In the genomic region with DNA sequence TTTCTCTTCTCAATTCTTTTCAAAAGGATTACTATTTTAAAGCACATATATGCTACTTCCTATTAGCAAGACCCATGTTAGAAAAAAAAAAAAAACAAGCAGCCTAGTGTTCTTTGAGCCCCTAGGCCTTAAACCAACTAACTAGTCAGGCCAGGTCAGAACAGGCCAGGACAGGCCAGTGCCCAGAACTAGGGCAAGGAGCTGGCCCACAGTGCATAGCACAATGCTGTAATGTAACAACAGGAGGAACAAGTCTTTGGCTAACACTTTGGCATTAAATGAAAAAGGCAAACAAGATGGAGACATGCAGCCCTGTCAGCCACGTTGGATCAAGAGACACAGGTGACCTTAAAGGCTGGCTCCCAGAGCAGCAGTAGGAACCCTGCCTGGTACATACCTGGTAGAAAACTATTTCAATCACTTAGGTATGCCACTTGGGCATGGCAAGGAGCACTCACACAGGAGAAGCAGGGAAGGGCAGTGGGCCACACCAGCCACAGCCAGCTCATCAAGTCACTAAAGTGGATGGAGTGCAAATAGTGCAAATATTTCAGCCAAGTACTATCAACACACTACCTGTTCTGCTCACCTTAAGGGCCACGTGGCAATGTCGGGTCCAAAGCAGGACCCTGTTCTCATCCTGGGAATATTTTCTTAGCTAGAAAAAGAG, we compare ENCODE assay signal across 21 mouse cellular contexts. TPM values are rescaled to one million over a fixed set of nuclear protein-coding genes. Genes with fewer than 3 reads are reported as not detected.
DNase-seq lines count a peak whose midpoint lies in the region; ATAC-seq and TF ChIP-seq lines count a peak whose summit lies in the region.
"Had no signal": no experiment of that assay in that cellular context is flagged by ENCODE, and none has a peak within 500 bp of the region (broad histone marks: within the 10 kb centered on the region; RNA-seq: fewer than 3 reads in every experiment).

No protein-coding gene starts in this region.

- peak; percentile 97 for ATAC-seq in lung, postnatal 0 days
- ATAC-seq in kidney, embryonic 16.5 days (ENCODE audit: low FRiP score, low TSS enrichment): no peak
- ATAC-seq: CD4-positive, CD25-positive, alpha-beta regulatory T cell, adult 4 months; forebrain, embryonic 13.5 days; forebrain, postnatal 0 days had no signal

- no peak for TF ChIP-seq CTCF in lung, adult 2 months (IDR thresholded peaks at IDR 0.05; ENCODE audit: insufficient read depth, low read length)
- TF ChIP-seq CTCF in lung, postnatal 0 days (IDR thresholded peaks at IDR 0.05): no peak
- no peak for TF ChIP-seq CTCF in thymus, adult 2 months (IDR thresholded peaks at IDR 0.05; ENCODE audit: borderline replicate concordance, control insufficient read depth, extremely low read depth, insufficient read depth, low read length, poor library complexity)

- no peak overlapping the region for H3K4me3 ChIP-seq in lung, adult 2 months (replicated peaks; ENCODE audit: extremely low read depth, low read depth, low read length)
- no peak overlapping the region for H3K4me3 ChIP-seq in lung, postnatal 0 days (ENCODE audit: low read depth, low read length)
- no peak overlapping the region for H3K4me3 ChIP-seq in kidney, embryonic 16.5 days (ENCODE audit: low read length)
- H3K4me3 ChIP-seq in thymus, adult 2 months (ENCODE audit: control insufficient read depth, insufficient read depth, low read length): no peak overlapping the region
- H3K4me3 ChIP-seq: embryonic facial prominence, embryonic 12.5 days; forebrain, embryonic 13.5 days; heart, embryonic 10.5 days; heart, embryonic 15.5 days; hindbrain, embryonic 10.5 days; hindbrain, embryonic 15.5 days had no signal

- peak overlapping the region; percentile 48 for H3K27ac ChIP-seq in lung, postnatal 0 days (ENCODE audit: low read length)
- H3K27ac ChIP-seq in kidney, embryonic 16.5 days (ENCODE audit: low read length): no peak overlapping the region
- no peak overlapping the region for H3K27ac ChIP-seq in thymus, adult 2 months (ENCODE audit: control insufficient read depth, insufficient read depth, low read length)
- H3K27ac ChIP-seq: embryonic facial prominence, embryonic 12.5 days; forebrain, embryonic 13.5 days; heart, embryonic 10.5 days; heart, embryonic 15.5 days; hindbrain, embryonic 10.5 days; hindbrain, embryonic 15.5 days had no signal

- H3K9ac ChIP-seq in lung, postnatal 0 days (replicated peaks; ENCODE audit: low read depth): no peak overlapping the region
- H3K9ac ChIP-seq in kidney, embryonic 16.5 days (replicated peaks; ENCODE audit: low read length): no peak overlapping the region
- H3K9ac ChIP-seq: embryonic facial prominence, embryonic 12.5 days; forebrain, embryonic 13.5 days; forebrain, postnatal 0 days; heart, embryonic 15.5 days; hindbrain, embryonic 15.5 days had no signal

- no peak for TF ChIP-seq POLR2A in lung, adult 2 months (IDR thresholded peaks at IDR 0.05; ENCODE audit: borderline replicate concordance, extremely low read depth, low read depth, low read length)
- TF ChIP-seq POLR2A in thymus, adult 2 months (IDR thresholded peaks at IDR 0.05; ENCODE audit: control insufficient read depth, extremely low read depth, insufficient read depth, low read length, poor library complexity): no peak

- no peaks in the 10 kb centered on the region for H3K36me3 ChIP-seq in lung, postnatal 0 days (ENCODE audit: insufficient read depth, low read length)
- H3K36me3 ChIP-seq in kidney, embryonic 16.5 days (ENCODE audit: insufficient read depth, low read length): no peaks in the 10 kb centered on the region
- no peaks in the 10 kb centered on the region for H3K36me3 ChIP-seq in thymus, adult 2 months (ENCODE audit: control insufficient read depth, insufficient read depth, low read length)
- H3K36me3 ChIP-seq: embryonic facial prominence, embryonic 12.5 days; G1E; heart, embryonic 10.5 days; heart, embryonic 15.5 days; hindbrain, embryonic 10.5 days; hindbrain, embryonic 15.5 days had no signal

- peak; percentile 75 for DNase-seq in adipocyte (ENCODE audit: low spot score)
- peak; percentile 31 for DNase-seq in lung, adult 2 months
- peak; percentile 82 for DNase-seq in lung, postnatal 0 days (ENCODE audit: low spot score)
- peak; percentile 65 for DNase-seq in lung, postnatal 36 days
- DNase-seq in testis, postnatal 14 days (ENCODE audit: low spot score): no peak
- DNase-seq in thymus, adult 2 months: no peak
- DNase-seq: B cell, adult 2 months; cerebellum, adult 11-12 months; cerebellum, adult 9-10 months; cerebellum, postnatal 25 days; forebrain, postnatal 0 days; gastrocnemius, postnatal 14 days had no signal

- H3K9me3 ChIP-seq in lung, postnatal 0 days (ENCODE audit: low read length): no peaks in the 10 kb centered on the region
- 0 out of 2 replicates have a peak, but pooled peaks cover 3% of the 10 kb centered on the region for H3K9me3 ChIP-seq in kidney, embryonic 16.5 days (ENCODE audit: low read length)
- H3K9me3 ChIP-seq: embryonic facial prominence, embryonic 12.5 days; forebrain, embryonic 13.5 days; G1E; heart, embryonic 10.5 days; heart, embryonic 15.5 days; hindbrain, embryonic 10.5 days; hindbrain, embryonic 15.5 days had no signal

- no peaks in the 10 kb centered on the region for H3K27me3 ChIP-seq in lung, postnatal 0 days (replicated peaks; ENCODE audit: insufficient read depth, low read length)
- H3K27me3 ChIP-seq in kidney, embryonic 16.5 days (ENCODE audit: insufficient read depth, low read length): no peaks in the 10 kb centered on the region
- H3K27me3 ChIP-seq in thymus, adult 2 months (ENCODE audit: control insufficient read depth, insufficient read depth, low read length): no peaks in the 10 kb centered on the region
- H3K27me3 ChIP-seq: embryonic facial prominence, embryonic 12.5 days; forebrain, embryonic 13.5 days; heart, embryonic 15.5 days; hindbrain, embryonic 15.5 days had no signal

- no peaks in the 10 kb centered on the region for H3K4me1 ChIP-seq in lung, adult 2 months (ENCODE audit: control insufficient read depth, insufficient read depth, low read length)
- H3K4me1 ChIP-seq in lung, postnatal 0 days (ENCODE audit: insufficient read depth, low read depth, low read length): no peaks in the 10 kb centered on the region
- no peaks in the 10 kb centered on the region for H3K4me1 ChIP-seq in kidney, embryonic 16.5 days (ENCODE audit: insufficient read depth, low read length)
- no peaks in the 10 kb centered on the region for H3K4me1 ChIP-seq in thymus, adult 2 months (replicated peaks; ENCODE audit: control insufficient read depth, insufficient read depth, low read length)
- H3K4me1 ChIP-seq: embryonic facial prominence, embryonic 12.5 days; forebrain, embryonic 13.5 days; heart, embryonic 10.5 days; heart, embryonic 15.5 days; hindbrain, embryonic 10.5 days; hindbrain, embryonic 15.5 days had no signal

- no peak overlapping the region for H3K4me2 ChIP-seq in lung, postnatal 0 days (replicated peaks; ENCODE audit: low read depth, low read length)
- H3K4me2 ChIP-seq in kidney, embryonic 16.5 days (replicated peaks; ENCODE audit: low read depth, low read length): no peak overlapping the region
- H3K4me2 ChIP-seq: embryonic facial prominence, embryonic 12.5 days; forebrain, embryonic 13.5 days; heart, embryonic 15.5 days; hindbrain, embryonic 15.5 days had no signal

- TF ChIP-seq EP300 in lung, postnatal 0 days (IDR thresholded peaks at IDR 0.05): peak; percentile 96

- 66% methylated on average over 3 of the region's 3 CpGs for WGBS in lung, adult 2 months
- WGBS in lung, postnatal 0 days: 48% methylated on average over 3 of the region's 3 CpGs
- WGBS in kidney, embryonic 16.5 days: 94% methylated on average over 3 of the region's 3 CpGs
- 98% methylated on average over 3 of the region's 3 CpGs for WGBS in thymus, adult 2 months

RNA-seq across cellular contexts. Expression of a gene that starts 6.9 kb away (rescaled TPM):
- 16.9 and 19.5 TPM in 2 replicates for polyA plus RNA-seq in lung, adult 2 months (2012; rRNA removed)
- 7.2 and 8.1 TPM in 2 replicates for polyA plus RNA-seq in lung, postnatal 0 days (2015; fragmentation: Nextera tagmentation; extraction: Ambion mirVana)
- 5.8 and 6.4 TPM in 2 replicates for polyA plus RNA-seq in kidney, embryonic 16.5 days (2015; fragmentation: Nextera tagmentation; extraction: Ambion mirVana)
- 7.2 and 9.1 TPM in 2 replicates for polyA plus RNA-seq in thymus, adult 2 months (2012; rRNA removed)
- polyA plus RNA-seq: G1E had no signal

Comparison
In these comparisons a context has a peak if more than half of its experiments do, and no peak if none do; other contexts are left out.
1. DNase-seq: peak in adipocyte (single experiment), lung, adult 2 months (single experiment), lung, postnatal 0 days (single experiment) and lung, postnatal 36 days (single experiment); none in testis, postnatal 14 days (single experiment) and thymus, adult 2 months (single experiment).